ENCODE assay signal across 24 mouse cellular contexts in genomic region chr6:52091445-52091844, GRCm38 (mm10).
DNase-seq lines count a peak whose midpoint lies in the region; TF ChIP-seq lines count a peak whose summit lies in the region.
"Had no signal": no experiment of that assay in that cellular context is flagged by ENCODE, and none has a peak within 500 bp of the region (broad histone marks: within the 10 kb centered on the region; RNA-seq: fewer than 3 reads in every experiment).

No protein-coding gene starts in this region.

- no peak for DNase-seq in gastrocnemius, adult 2 months
- DNase-seq in gastrocnemius, adult 8-10 months (ENCODE audit: low spot score in 2 of 2): no peak
- peak; percentile 82 for DNase-seq in 3T3-L1 (ENCODE audit: low read depth, low spot score)
- peak; percentile 87 for DNase-seq in NIH3T3 (ENCODE audit: low read depth)
- DNase-seq in fibroblast of lung, adult 2 months (ENCODE audit: low read depth): peak; percentile 87
- DNase-seq in thymus, postnatal 36 days: no peak
- DNase-seq in right cerebral cortex, adult 18-20 months: no peak
- DNase-seq: cerebellum, adult 8-10 months; gastrocnemius, postnatal 36 days; heart, postnatal 14 days; kidney, adult 2 months; kidney, postnatal 10 days; lung, embryonic 14.5 days; midbrain, embryonic 14.5 days; right cerebral cortex, postnatal 14 days; thymus, adult 2 months had no signal

- H3K27ac ChIP-seq in gastrocnemius, adult 2 months: peak overlapping the region; percentile 68
- H3K27ac ChIP-seq: hindbrain, embryonic 12.5 days; left cerebral cortex, adult 2 months; limb, embryonic 10.5 days; neural tube, embryonic 15.5 days; stomach, embryonic 15.5 days had no signal

- intact Hi-C loops in gastrocnemius, adult 2 months (cut with DNase I): no loop called here

- TF ChIP-seq CTCF in gastrocnemius, adult 2 months (IDR thresholded peaks at IDR 0.05): no peak

- H3K4me3 ChIP-seq in gastrocnemius, adult 2 months: no peak overlapping the region
- H3K4me3 ChIP-seq: erythroblast, embryonic 14.5 days; heart, embryonic 12.5 days; hindbrain, embryonic 12.5 days; left cerebral cortex, adult 2 months; limb, embryonic 10.5 days; megakaryocyte, embryonic 14.5 days; neural tube, embryonic 15.5 days; stomach, embryonic 15.5 days had no signal

Comparison
In these comparisons a context has a peak if more than half of its experiments do, and no peak if none do; other contexts are left out.
1. DNase-seq: peak in 3T3-L1 (single experiment), NIH3T3 (single experiment) and fibroblast of lung, adult 2 months (single experiment); none in gastrocnemius, adult 2 months (single experiment), gastrocnemius, adult 8-10 months (0 of 2), thymus, postnatal 36 days (0 of 2) and right cerebral cortex, adult 18-20 months (single experiment).